In the genomic region with DNA sequence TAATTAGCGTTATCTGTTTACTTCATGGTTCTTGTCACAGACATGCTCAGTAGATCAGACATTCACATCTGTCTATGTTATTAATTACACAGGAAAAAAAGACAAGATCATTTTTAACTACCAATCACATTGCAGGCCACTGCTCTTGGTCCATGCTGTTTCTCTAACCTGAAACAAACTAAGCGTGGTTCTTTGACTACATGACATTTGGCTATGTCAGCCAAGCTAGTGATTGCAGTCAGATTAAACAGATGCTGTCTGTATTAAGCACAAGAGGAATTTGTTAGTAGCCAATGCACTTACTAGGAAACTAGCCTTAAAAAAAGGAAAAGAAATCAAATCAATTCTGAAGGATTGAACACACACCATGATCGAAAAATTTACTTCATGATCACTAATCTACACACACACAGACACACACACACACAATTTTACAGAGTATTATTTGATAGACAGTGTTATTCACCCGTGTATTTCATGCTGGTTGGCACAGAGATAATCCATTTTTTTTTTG, we compare ENCODE assay signal across 26 mouse cellular contexts.
"Had no signal": no experiment of that assay in that cellular context is flagged by ENCODE, and none has a peak within 500 bp of the region (broad histone marks: within the 10 kb centered on the region; RNA-seq: fewer than 3 reads in every experiment).

No protein-coding gene starts in this region.

- H3K4me1 ChIP-seq: liver, embryonic 12.5 days; liver, embryonic 15.5 days; lung, embryonic 15.5 days; megakaryocyte, embryonic 14.5 days; midbrain, embryonic 10.5 days; neural tube, embryonic 12.5 days; neural tube, embryonic 15.5 days had no signal

- H3K4me3 ChIP-seq: left cerebral cortex, adult 2 months; limb, embryonic 10.5 days; limb, embryonic 13.5 days; liver, embryonic 12.5 days; liver, embryonic 15.5 days; lung, embryonic 15.5 days; megakaryocyte, embryonic 14.5 days; midbrain, embryonic 10.5 days; neural tube, embryonic 12.5 days; neural tube, embryonic 15.5 days had no signal

- H3K9ac ChIP-seq: limb, embryonic 13.5 days; liver, embryonic 12.5 days; liver, embryonic 15.5 days; lung, embryonic 15.5 days; neural tube, embryonic 12.5 days; neural tube, embryonic 15.5 days had no signal

- H3K27me3 ChIP-seq: limb, embryonic 13.5 days; liver, embryonic 12.5 days; liver, embryonic 15.5 days; lung, embryonic 15.5 days; megakaryocyte, embryonic 14.5 days; neural tube, embryonic 12.5 days; neural tube, embryonic 15.5 days had no signal

- DNase-seq: kidney, adult 9 months; kidney, postnatal 14 days; kidney, postnatal 4 days; layer of hippocampus, postnatal 36 days; liver; lung, adult 18-20 months; lung, postnatal 10 days; lung, postnatal 36 days; midbrain, embryonic 14.5 days; right cerebral cortex, adult 18-20 months; right cerebral cortex, postnatal 14 days; right cerebral cortex, postnatal 4 days; thymus, adult 2 months; thymus, postnatal 14 days; thymus, postnatal 4 days had no signal

- H3K36me3 ChIP-seq: limb, embryonic 10.5 days; limb, embryonic 13.5 days; liver, embryonic 12.5 days; liver, embryonic 15.5 days; lung, embryonic 15.5 days; midbrain, embryonic 10.5 days; neural tube, embryonic 12.5 days; neural tube, embryonic 15.5 days had no signal

- H3K9me3 ChIP-seq: limb, embryonic 10.5 days; limb, embryonic 13.5 days; liver, embryonic 12.5 days; liver, embryonic 15.5 days; lung, embryonic 15.5 days; megakaryocyte, embryonic 14.5 days; midbrain, embryonic 10.5 days; neural tube, embryonic 12.5 days; neural tube, embryonic 15.5 days had no signal

- H3K4me2 ChIP-seq: limb, embryonic 13.5 days; liver, embryonic 12.5 days; liver, embryonic 15.5 days; lung, embryonic 15.5 days; neural tube, embryonic 12.5 days; neural tube, embryonic 15.5 days had no signal

- ATAC-seq: liver, embryonic 12.5 days had no signal

- H3K27ac ChIP-seq: left cerebral cortex, adult 2 months; limb, embryonic 10.5 days; limb, embryonic 13.5 days; liver, embryonic 12.5 days; liver, embryonic 15.5 days; lung, embryonic 15.5 days; midbrain, embryonic 10.5 days; neural tube, embryonic 12.5 days; neural tube, embryonic 15.5 days; stomach, postnatal 0 days had no signal
